Mouse (Mus musculus) hindbrain, embryonic 11.5 days (tissue): ENCODE measurements around the gene Grik3. TPM values are rescaled to one million over a fixed set of nuclear protein-coding genes. Genes with fewer than 3 reads are reported as not detected.

ENCODE experiments used
- ATAC-seq: fragments of 200-750 bp; cut with Nextera tagmentation; 2 replicates; pipeline ENCODE4 v1.8.0; 2017; ENCODE audit warnings: mild to moderate bottlenecking, moderate TSS enrichment, moderate library complexity; ENCODE audit not compliant: low FRiP score
- DNase-seq: peaks from one replicate; pipeline ENCODE4 v3.0.0-alpha.2; 2015; ENCODE audit warnings: low spot score
- H3K27ac ChIP-seq: fragments of 300-500 bp; sonication (generic); 2 replicates; pipeline ENCODE4 v1.5.1; 2014; ENCODE audit warnings: mild to moderate bottlenecking, low read depth, low read length
- H3K27me3 ChIP-seq: fragments of 300-500 bp; sonication (generic); 2 replicates; pipeline ENCODE4 v1.6.1; 2014; ENCODE audit warnings: mild to moderate bottlenecking, low read length, moderate library complexity, mixed read lengths; ENCODE audit not compliant: control insufficient read depth, insufficient read depth
- H3K36me3 ChIP-seq: fragments of 300-500 bp; sonication (generic); 2 replicates; pipeline ENCODE4 v1.6.1; 2014; ENCODE audit warnings: mild to moderate bottlenecking, low read length, moderate library complexity, mixed read lengths; ENCODE audit not compliant: control insufficient read depth, insufficient read depth
- H3K4me1 ChIP-seq: fragments of 300-500 bp; sonication (generic); replicated peaks from 2 replicates; pipeline ENCODE4 v1.6.1; 2014; ENCODE audit warnings: low read length, mixed read lengths; ENCODE audit not compliant: control insufficient read depth, insufficient read depth
- H3K4me2 ChIP-seq: fragments of 300-500 bp; sonication (generic); replicated peaks from 2 replicates; pipeline ENCODE4 v1.6.1; 2014; ENCODE audit warnings: mild to moderate bottlenecking, low read depth, low read length
- H3K4me3 ChIP-seq: fragments of 300-500 bp; sonication (generic); 2 replicates; pipeline ENCODE4 v1.5.1; 2014; ENCODE audit warnings: low read depth, low read length
- H3K9ac ChIP-seq: fragments of 300-500 bp; sonication (generic); 2 replicates; pipeline ENCODE4 v1.6.1; 2014; ENCODE audit warnings: low read depth, low read length
- H3K9me3 ChIP-seq: fragments of 300-500 bp; sonication (generic); 2 replicates; pipeline ENCODE4 v1.6.1; 2016; ENCODE audit warnings: low read length; ENCODE audit not compliant: control insufficient read depth
- WGBS: fragments of 180-500 bp; shearing (Covaris S2); extraction: QIAGEN DNeasy Blood & Tissue Kit; methylation state at CpG from one replicate; pipeline ENCODE4 v1.1.7; 2014; 5-methylcytosine and 5-hydroxymethylcytosine counted together
- polyA plus RNA-seq: library from polyadenylated mRNA; unstranded; fragments of >200 nt; fragmentation: Nextera tagmentation; extraction: Ambion mirVana; gene quantifications from 2 replicates; pipeline ENCODE4 v1.2.1, GENCODE M21; 2014

Gene Grik3
- polyA plus RNA-seq, 1 experiment from 2014 or later, result 2.9 TPM

DNA sequence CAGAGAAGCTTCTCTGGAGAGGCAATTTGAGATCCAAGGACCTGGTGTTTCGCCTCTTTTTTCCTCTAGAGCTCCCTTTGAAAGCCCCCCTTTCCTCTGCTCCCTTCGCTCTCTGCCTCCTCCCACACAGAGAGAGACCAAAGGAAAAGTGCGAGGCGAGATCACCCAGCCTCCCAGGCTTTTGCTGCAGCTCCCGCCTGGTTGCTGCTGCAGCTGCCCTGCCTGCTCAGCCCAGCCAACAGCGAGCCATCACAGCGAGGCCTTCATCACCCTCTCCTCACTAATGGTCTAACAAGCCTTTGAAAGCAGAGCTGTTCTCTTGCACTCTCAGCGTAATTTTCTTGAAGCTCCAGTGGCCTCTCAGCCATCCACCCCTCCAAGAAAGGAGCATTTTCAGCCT, 196.6 kb downstream of the Grik3 start:
- no peaks in the 10 kb centered on the region for H3K9me3 ChIP-seq
- no peak overlapping the region for H3K27ac ChIP-seq
- no peak overlapping the region for H3K4me2 ChIP-seq
- H3K27me3 ChIP-seq, result no peaks in the 10 kb centered on the region
- ATAC-seq, result no peak
- no peak overlapping the region for H3K4me3 ChIP-seq
- WGBS, result 51% methylated on average over 8 of the region's 8 CpGs
- H3K4me1 ChIP-seq, result no peaks in the 10 kb centered on the region
- DNase-seq, result no peak
- H3K36me3 ChIP-seq, result no peaks in the 10 kb centered on the region
- no peak overlapping the region for H3K9ac ChIP-seq

DNA sequence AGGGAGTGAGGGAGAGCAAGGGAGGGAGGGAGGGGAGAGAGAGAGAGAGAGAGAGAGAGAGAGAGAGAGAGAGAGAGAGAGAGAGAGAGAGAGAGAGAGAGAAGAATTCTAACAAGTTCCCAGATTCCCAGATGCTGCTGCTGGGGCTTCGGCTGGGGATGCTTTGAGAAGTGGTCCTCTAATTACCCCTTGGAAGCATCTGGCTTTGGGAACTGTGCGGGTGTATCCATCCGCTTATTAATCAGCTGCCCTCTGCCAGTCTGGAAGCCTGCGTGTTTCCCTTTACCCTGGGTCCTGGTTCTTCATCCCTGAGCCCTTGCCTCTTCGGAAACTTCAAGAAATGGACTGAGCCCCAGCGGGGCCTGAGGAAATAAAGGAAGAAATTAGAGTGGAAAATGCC, 204.9 kb downstream of the Grik3 start:
- ATAC-seq (no peak), DNase-seq (peak; percentile 43)
- Histone ChIP-seq H3K27ac (no peak overlapping the region), H3K9ac (no peak overlapping the region), H3K4me3 (no peak overlapping the region), H3K9me3 (no peaks in the 10 kb centered on the region), H3K4me1 (peaks cover 21% of the 10 kb centered on the region), H3K27me3 (peaks cover 2% of the 10 kb centered on the region; the same call in 1 of the 2 replicates), H3K4me2 (no peak overlapping the region), H3K36me3 (no peaks in the 10 kb centered on the region)
- 32% methylated on average over 6 of the region's 6 CpGs for WGBS

DNA sequence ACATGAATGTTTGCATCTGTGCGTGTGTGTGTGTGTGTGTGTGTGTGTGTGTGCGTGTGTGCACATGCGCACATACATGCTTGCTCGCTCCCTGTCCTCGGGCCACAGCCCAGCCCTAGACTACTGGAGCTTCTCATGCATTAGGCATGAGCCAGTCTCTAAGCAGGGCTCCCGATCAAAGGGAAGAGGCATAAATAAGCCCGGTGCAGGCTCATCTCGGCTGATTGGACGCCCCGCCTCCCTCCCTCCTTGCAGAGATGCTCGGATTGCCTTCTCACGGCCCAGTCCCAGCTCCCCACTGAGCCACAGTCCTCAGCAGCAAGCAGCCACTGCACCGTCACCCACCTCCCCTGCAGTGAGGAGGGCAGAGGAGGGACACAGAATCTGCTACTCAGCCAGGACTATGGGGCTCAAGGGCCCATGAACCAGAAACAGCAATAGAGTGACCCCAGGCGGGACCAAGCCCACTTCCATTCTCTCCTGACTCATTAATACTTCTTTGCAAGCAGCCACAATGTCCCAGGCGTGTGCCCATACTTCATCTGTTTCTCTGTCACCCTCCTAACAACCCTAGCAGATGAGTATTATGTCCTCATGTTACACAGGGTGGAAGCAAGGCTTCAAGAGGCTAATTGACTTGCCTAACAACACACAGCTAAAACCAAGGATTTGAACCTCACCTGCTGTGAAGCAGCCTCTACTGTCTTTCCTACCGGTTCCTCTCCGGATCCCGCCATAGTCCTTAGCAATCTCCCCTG, 205.9 kb downstream of the Grik3 start:
- Histone ChIP-seq H3K4me1 (peaks cover 21% of the 10 kb centered on the region), H3K4me3 (no peak overlapping the region), H3K36me3 (no peaks in the 10 kb centered on the region), H3K4me2 (0 out of 2 replicates have a peak overlapping the region, but pooled peaks have one; percentile 11), H3K27me3 (peaks cover 2% of the 10 kb centered on the region; the same call in 1 of the 2 replicates), H3K27ac (peak overlapping the region; percentile 74; the same call in 1 of the 2 replicates), H3K9me3 (no peaks in the 10 kb centered on the region), H3K9ac (no peak overlapping the region)
- DNase-seq (peak; percentile 80), ATAC-seq (peak; percentile 96)
- 13% methylated on average over 18 of the region's 18 CpGs for WGBS

DNA sequence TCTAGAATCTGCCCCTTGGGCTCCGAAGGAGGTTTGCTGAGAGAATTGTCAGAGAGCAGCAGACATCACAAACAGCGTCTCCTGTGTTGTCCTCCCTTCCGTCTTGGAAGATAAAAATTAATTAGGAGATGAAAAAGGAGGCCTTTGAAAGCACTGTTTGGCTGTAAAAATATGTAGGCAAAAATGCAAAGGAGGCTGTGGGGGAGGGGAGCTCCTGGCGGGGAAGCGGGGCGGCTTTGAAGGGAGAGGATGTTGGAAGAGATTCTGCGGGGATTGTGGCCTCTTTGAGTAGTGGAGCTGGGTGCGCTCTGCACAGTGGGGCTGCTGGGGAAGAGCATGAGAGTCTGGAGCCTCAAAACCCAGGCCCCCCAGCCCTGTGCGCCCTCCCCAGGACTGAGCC, 207.1 kb downstream of the Grik3 start:
- DNase-seq (peak; percentile 34), ATAC-seq (no peak)
- Histone ChIP-seq H3K9ac (no peak overlapping the region), H3K27ac (no peak overlapping the region), H3K9me3 (no peaks in the 10 kb centered on the region), H3K36me3 (no peaks in the 10 kb centered on the region), H3K27me3 (peaks cover 2% of the 10 kb centered on the region; the same call in 1 of the 2 replicates), H3K4me1 (peaks cover 21% of the 10 kb centered on the region), H3K4me2 (no peak overlapping the region), H3K4me3 (no peak overlapping the region)
- 27% methylated on average over 9 of the region's 9 CpGs for WGBS

DNA sequence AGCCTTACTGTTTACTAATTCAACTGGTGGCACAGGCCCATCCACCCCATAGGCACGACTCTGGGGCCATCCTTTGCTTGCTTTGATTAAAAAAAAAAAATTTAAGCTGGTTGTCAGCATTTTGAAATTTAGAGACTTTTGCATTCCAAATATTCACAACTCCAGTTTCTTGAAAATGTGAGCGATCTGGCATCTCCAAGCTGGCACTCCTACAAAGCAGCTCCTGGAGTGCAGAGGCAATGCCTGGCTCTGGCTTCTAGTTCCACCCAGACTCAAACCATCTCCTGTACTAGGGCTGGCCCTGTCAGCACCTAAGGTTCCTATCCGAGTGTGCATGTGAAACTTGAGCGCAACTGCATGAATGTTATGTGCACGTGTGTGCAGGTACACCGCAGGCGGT, 208.6 kb downstream of the Grik3 start:
- Histone ChIP-seq H3K27me3 (peaks cover 2% of the 10 kb centered on the region; the same call in 1 of the 2 replicates), H3K4me2 (no peak overlapping the region), H3K4me1 (peaks cover 21% of the 10 kb centered on the region), H3K36me3 (no peaks in the 10 kb centered on the region), H3K9me3 (no peaks in the 10 kb centered on the region), H3K27ac (no peak overlapping the region), H3K9ac (no peak overlapping the region), H3K4me3 (no peak overlapping the region)
- no peak for DNase-seq
- WGBS, result 91% methylated on average over 7 of the region's 7 CpGs
- ATAC-seq, result no peak

DNA sequence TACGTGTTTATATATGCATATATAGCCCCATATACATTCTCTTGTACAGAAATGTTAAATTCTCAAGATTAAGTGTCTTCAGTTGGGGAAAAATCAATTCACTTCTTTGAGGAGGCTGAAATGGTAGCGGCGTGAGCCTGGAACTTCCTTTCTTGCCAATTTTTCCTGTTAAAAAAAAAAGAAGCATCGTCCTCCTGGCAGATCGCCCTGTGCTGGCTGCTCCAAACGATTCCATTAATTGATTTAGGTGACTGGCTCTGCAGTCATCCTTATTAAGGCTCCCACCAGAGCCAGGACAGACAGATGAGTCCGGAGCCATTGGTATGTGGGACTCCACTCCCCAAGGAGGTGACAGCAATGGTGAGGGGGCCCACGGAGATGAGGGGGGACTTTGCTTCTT, 209.8 kb downstream of the Grik3 start:
- 79% methylated on average over 8 of the region's 8 CpGs for WGBS
- Histone ChIP-seq H3K27ac (no peak overlapping the region), H3K9ac (no peak overlapping the region), H3K4me3 (no peak overlapping the region), H3K9me3 (no peaks in the 10 kb centered on the region), H3K27me3 (peaks cover 2% of the 10 kb centered on the region; the same call in 1 of the 2 replicates), H3K36me3 (no peaks in the 10 kb centered on the region), H3K4me2 (no peak overlapping the region), H3K4me1 (peaks cover 21% of the 10 kb centered on the region)
- no peak for DNase-seq
- no peak for ATAC-seq

DNA sequence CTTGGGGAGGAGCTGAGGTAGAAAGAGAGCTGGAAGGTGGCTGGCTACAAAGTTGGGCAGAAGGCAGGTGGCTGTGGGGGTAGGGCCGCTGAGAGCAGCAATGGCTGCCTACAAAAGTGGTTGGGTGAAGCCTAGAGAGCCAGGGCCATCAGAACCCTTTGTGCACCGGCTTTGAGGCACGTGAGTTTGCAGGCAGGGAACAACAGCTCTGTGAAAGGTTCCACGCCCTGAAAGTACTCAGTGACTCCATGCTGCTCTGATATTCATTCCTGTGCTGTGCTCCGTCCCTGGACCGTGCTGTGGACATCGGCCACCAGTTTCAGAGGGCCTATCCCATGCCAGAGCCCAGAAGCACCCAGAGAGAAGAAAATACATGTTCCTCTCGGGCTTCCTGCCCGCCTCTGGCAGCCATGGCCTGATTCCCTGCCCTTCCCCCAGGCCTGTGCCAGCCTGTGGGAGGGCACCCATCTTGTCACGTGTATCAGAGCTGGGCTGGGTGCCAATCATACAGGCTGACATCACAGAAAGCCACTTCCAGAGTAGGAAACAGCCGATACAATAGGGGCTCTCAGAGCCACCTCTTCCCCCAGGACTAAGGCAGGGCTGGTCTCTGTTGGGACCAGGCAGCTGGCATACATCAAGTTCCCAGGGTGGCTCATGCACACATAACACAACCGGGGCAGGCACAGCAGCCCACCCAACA, 212.3 kb downstream of the Grik3 start:
- Histone ChIP-seq H3K27me3 (peaks cover 2% of the 10 kb centered on the region; the same call in 1 of the 2 replicates), H3K4me2 (no peak overlapping the region), H3K36me3 (no peaks in the 10 kb centered on the region), H3K4me3 (no peak overlapping the region), H3K9ac (no peak overlapping the region), H3K4me1 (peaks cover 2% of the 10 kb centered on the region; the same call in 1 of the 2 replicates), H3K9me3 (no peaks in the 10 kb centered on the region), H3K27ac (no peak overlapping the region)
- no peak for ATAC-seq
- DNase-seq, result no peak
- WGBS, result 82% methylated on average over 12 of the region's 12 CpGs

DNA sequence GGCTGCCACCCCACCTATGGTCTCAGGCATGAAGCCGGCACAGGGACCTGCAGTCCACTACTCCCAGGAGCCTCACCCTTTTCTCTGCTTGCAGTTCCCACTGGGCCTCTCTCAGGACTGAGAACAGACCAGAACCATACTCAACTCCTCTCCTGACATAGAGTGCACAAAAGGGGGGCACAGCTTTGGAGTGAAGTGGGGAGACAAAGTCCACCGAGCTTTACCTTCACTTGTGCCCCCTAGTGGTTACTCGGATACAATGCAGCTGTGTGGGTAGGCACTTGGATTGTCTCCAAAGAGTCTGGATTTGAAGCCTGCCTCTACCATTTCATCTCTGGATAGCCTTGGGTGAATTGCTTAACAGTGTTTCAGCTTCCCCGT, 212.8 kb downstream of the Grik3 start:
- ATAC-seq, result no peak

More for the DNA sequence above, 212.8 kb downstream of the Grik3 start:
- Histone ChIP-seq H3K4me3 (no peak overlapping the region), H3K36me3 (no peaks in the 10 kb centered on the region), H3K4me1 (no peaks in the 10 kb centered on the region), H3K9me3 (no peaks in the 10 kb centered on the region), H3K4me2 (no peak overlapping the region), H3K27me3 (peaks cover 2% of the 10 kb centered on the region; the same call in 1 of the 2 replicates), H3K9ac (no peak overlapping the region), H3K27ac (no peak overlapping the region)
- 56% methylated on average over 4 of the region's 4 CpGs for WGBS
- DNase-seq, result peak; percentile 61
